In genomic region chr6:72931533-72931932, GRCm38 (mm10) we compare ENCODE assay signal across 27 mouse cellular contexts.
"Had no signal": no experiment of that assay in that cellular context is flagged by ENCODE, and none has a peak within 500 bp of the region (broad histone marks: within the 10 kb centered on the region; RNA-seq: fewer than 3 reads in every experiment).

No protein-coding gene starts in this region.

- H3K27me3 ChIP-seq: heart, embryonic 12.5 days; hindbrain, embryonic 12.5 days; kidney, embryonic 15.5 days; limb, embryonic 12.5 days; liver, embryonic 13.5 days had no signal

- H3K36me3 ChIP-seq: heart, embryonic 10.5 days; heart, embryonic 12.5 days; hindbrain, embryonic 10.5 days; hindbrain, embryonic 12.5 days; kidney, embryonic 15.5 days; limb, embryonic 10.5 days; limb, embryonic 12.5 days; liver, embryonic 13.5 days had no signal

- DNase-seq: gastrocnemius, adult 2 months; gastrocnemius, postnatal 10 days; gastrocnemius, postnatal 25 days; heart, adult 18-20 months; heart, postnatal 10 days; heart, postnatal 4 days; kidney, adult 11 months; kidney, adult 2 months; kidney, adult 9 months; kidney, postnatal 14 days; kidney, postnatal 36 days; liver; liver, embryonic 13.5 days had no signal

- H3K4me3 ChIP-seq: gastrocnemius, adult 2 months; heart, embryonic 10.5 days; heart, embryonic 12.5 days; hindbrain, embryonic 10.5 days; hindbrain, embryonic 12.5 days; kidney, embryonic 15.5 days; layer of hippocampus, adult 2 months; left cerebral cortex, adult 2 months; limb, embryonic 10.5 days; limb, embryonic 12.5 days; liver, embryonic 13.5 days had no signal

- H3K27ac ChIP-seq: gastrocnemius, adult 2 months; heart, embryonic 10.5 days; hindbrain, embryonic 10.5 days; hindbrain, embryonic 12.5 days; hindbrain, embryonic 14.5 days; kidney, embryonic 15.5 days; kidney, postnatal 0 days; layer of hippocampus, adult 2 months; left cerebral cortex, adult 2 months; limb, embryonic 10.5 days; limb, embryonic 12.5 days; liver, embryonic 13.5 days had no signal

- ATAC-seq: hindbrain, embryonic 16.5 days; inflammation-experienced regulatory T-cells, adult 6 months had no signal

- H3K9me3 ChIP-seq: heart, embryonic 10.5 days; hindbrain, embryonic 10.5 days; hindbrain, embryonic 12.5 days; kidney, embryonic 15.5 days; limb, embryonic 10.5 days; limb, embryonic 12.5 days; liver, embryonic 13.5 days had no signal

- H3K9ac ChIP-seq: heart, embryonic 12.5 days; hindbrain, embryonic 12.5 days; hindbrain, embryonic 14.5 days; kidney, embryonic 15.5 days; limb, embryonic 12.5 days; liver, embryonic 13.5 days had no signal

- H3K4me2 ChIP-seq: heart, embryonic 12.5 days; hindbrain, embryonic 12.5 days; hindbrain, embryonic 14.5 days; kidney, embryonic 15.5 days; limb, embryonic 12.5 days; liver, embryonic 11.5 days; liver, embryonic 13.5 days had no signal
